Mouse (Mus musculus) layer of hippocampus, postnatal 10 days (tissue): Measurements from ENCODE around the gene Jmjd8. TPM values are rescaled to one million over a fixed set of nuclear protein-coding genes. Genes with fewer than 3 reads are reported as not detected.
A peak's percentile ranks its signal among the peaks of the same experiment; 100 is the strongest.
"Not testable (repeated sequence)": the region's sequence is repeated elsewhere in the genome, so short reads cannot be mapped to it uniquely, and the experiment has no call there.

Experiments
- DNase-seq, 2 experiments: peaks; one replicate each; pipeline ENCODE4 v3.0.0; 2021; ENCODE audit warnings: low spot score in 2 of 2
- total RNA-seq, 2 experiments: library from RNA; stranded (reverse); gene quantifications; 2 replicates each; pipeline ENCODE4 v1.2.3; 2021

Jmjd8 gene
- total RNA-seq, 2 experiments from 2014 or later: 55.4 to 56.9 TPM

DNA sequence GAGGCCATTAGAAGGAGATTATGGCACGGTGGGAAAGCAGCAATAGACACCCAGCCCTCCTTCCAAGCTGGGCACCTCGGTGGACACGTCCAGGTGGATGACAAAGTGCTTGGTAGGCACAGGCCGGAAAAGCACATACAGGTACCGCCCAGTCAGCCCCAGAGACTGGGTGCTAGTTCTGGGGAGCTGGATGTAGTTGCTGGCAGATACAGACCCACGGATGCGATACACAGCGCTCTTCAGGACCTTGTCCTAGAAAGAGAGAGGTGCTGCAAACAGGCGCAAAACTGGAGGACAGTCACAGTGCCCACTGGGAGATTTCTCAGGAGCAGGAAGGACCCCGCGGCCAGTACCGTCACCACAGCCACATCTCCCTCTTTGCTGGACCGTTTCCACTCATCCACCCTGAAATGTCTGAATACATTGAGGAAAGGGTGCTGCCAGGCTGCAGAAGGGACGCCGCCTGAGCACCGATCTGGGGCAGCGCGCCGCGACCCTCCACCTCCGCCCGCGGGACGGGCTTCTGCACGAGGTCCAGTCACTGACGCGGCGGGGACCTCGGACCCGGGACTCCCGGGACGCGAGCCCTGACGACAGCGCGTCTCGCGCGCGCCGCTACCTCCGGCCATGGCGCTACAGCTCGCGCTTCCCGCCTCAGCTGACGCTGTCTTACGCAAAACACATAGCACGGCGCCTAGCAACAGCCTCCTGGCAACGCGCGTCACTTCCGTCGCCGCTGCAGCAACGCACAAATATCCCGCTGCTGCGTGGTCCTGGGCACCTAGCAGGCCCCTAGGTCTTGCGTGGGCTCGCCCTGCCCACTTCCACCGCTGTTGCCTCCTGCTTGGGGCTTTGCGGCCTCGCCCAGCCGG is 32.4 kb downstream of the Jmjd8 start, which contains the start of gene Wdr90:
Gene Wdr90 (minus strand): TSS at position 670 of the 872 bp plus-strand sequence.
- peak; percentile 89 to 90 for DNase-seq

DNA sequence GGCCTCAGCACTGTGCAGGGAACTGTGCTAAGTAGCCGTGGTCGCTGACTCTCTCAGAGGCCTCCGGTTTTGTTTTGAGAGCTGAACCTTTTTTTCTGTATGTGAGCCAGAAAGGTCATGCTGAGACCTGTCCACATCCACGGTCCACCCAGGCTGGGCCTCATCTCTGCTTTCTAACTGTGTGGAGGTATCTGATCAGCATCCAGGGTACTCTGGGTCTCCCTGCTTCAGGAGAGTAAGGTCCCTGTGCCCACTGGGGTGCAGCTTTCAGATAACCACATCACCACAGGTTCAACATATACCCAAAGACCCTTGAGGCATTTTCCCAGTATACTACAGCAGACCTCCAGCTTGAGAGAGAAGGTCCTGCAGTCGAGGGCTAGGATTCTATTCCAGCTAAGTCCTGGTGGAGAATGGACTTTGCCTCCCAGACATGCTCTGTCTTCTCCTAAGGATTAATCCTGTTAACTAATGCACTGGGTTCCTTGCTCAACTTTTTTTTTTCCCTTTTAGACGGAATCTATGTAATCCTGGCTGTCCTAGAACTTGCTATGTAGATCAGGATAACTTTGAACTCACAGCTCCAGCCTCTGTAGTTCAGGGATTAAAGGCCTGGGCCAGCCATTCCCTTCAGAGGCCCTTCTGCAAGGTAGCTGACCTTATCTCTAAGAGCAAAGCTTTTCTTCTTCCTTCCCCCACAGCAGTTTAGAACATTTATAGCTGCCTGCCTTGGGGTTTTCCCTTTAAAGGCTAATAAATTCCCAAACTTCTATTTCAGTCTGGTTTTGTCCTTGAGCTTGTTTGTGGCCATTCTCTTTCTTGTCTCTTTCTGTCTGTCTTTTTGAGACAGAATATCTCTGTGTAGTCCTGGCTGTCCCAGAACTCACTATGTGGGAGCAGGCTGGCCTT is 33.3 kb downstream of the Jmjd8 start:
- no peak for DNase-seq

DNA sequence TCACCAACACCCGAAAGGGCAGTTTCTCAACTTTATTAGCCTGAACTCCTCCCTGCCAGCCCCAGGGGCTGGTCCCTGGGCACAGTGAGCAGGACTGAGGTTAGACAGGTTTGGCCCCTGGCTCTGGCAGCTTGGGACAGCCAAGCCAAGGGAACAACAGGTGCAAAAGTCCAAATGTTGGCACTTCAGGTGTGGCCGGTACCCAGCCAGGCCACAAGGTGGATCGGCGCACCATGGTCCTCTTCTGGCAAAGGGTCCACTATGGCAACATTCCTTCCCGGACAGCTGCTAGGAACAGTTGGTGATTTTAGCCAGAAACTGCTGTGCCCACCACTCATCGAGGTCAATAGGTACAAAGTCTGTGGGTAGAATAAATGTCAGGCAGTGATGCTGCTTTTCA is 35.0 kb downstream of the Jmjd8 start:
- no peak for DNase-seq

DNA sequence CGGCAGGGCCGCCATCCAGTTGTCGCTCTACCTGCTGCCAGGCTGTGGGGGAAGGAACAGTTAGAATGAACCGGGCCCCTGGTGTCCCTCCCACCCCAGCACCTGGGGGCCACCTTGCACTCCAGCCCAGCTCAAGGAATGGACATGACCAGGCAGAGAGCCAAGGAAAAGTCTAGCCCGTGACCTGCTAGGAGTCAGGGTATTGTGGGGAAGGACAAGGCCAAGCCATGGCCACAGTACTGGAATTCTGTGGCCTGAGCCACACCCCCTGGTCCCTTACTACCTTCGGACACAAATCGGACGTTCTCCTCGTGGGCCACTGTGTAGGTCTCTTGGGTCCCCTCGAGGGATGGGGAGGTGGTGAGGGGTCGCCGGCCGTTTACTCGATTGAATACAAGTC is 35.6 kb downstream of the Jmjd8 start:
- DNase-seq: no peak

DNA sequence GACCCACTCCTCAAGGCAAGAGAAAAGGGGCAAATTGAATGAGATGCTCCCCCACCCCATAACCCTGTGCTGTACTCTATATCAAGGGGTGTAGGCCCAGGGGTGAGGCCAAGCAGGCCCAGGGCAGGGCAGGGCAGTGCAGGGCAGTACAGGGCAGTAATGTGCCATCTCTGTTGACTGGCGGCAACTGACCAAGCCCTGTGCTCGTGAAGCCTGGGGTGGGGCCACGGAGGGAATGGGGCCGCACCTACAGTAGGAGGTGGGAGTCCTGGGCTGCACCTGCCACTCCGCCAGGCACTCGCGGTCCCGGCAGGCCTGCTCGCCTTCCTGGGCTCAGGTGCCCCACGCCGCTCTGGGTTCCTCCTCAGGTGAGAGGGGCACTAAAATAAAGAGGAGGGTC is 36.6 kb downstream of the Jmjd8 start:
- DNase-seq: no peak

DNA sequence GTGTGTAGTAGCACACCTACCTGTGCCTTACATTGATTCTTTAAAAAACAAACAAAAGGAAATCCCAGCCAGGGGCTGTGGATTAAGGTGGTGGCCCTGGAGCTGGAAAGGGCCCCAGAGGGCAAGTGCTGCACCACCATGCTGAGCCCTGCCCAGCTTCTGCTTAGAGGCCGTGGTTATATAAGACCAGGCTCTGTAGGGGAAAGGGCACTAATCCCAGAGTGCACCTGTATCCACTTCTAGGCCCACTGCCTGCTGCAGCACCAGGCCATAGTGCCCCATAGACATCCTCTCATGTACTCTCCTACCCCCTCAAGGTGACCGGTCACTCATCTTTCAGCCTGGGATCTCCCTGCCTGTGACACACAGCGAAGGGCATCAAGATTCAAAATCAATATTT is 37.5 kb downstream of the Jmjd8 start:
- DNase-seq: no peak

DNA sequence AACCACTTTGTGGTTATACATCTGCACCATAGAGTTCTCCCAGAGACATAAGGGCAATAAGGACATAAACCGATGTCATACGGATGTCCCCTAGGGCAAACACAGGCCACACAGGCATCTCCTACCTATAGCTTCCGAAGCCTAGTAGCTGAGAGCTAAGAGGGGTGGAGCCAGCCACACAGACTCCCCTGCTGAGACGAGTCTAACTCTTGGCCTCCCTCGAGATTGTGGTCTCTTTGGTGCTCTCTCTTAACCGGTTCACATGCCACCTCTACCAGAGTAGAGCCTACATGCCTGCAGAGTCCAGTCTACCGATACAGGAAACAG is 38.8 kb downstream of the Jmjd8 start:
- no peak for DNase-seq

DNA sequence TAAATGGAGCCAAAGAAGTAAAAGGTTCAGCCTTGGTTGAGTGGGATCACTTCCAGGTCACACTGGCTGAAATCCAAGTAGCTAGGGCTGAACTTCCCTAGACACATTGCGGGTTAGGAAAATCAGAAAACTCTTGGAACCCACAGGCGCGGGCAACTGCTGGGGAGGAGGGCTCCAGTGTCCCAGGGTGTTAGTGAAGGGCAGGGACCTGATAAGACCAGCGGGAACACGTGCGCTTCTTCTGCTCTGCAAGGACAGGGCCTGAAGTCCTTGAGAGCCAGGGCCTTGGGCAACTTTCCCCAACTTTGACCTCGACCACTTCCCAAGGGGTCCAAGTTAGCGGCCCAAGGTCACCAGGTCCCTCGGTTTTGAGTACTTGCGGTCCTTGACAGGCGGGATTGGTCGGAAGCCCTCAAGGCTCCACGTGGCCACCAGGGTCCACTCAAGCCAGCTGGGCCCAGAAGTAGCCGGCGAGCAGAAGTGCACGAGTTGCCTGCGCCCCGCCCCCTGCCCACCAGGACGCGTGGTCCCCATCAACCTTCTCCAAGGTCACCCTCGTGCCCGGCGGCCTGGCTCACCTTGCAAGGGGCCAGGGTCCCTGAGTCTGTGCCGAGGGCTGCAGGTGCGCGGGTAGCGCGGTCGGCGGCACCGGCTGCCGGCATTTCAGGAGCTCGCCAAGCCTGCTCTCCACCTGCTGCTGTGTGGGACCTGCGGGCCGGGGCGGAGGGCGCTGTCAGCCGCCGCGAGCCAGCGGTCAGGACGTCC is 39.4 kb downstream of the Jmjd8 start:
- DNase-seq: peak; percentile 50 to 63

DNA sequence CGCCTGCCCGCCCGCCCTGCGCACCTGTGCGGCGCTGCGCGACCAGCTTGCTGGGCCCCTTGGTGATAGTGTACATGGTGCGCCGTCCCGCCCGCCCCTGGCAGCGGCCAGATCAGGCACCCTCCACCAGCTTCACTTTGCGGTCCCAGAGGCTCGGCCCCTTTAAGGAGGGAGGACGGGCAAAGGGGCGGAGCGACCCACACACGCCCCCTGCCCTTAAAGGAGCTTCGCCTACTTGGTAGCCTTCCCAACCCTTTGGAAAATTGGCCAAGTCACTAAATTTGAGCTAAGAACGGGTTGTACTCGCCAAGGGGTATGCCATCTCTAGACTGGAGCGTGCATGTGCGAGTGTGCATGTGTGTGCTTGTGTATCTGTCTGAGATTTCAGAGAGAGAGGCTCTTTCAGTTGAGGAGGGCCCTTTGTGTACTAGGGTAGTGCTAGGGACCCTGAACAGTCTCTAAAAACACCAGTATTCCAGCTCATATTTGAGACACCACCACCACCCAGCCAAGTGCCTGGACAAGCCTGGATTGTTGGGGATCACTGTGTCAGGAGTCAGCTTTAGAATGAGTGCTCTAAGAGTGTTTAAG is 40.0 kb downstream of the Jmjd8 start, which contains the start of gene Mcrip2:
Gene Mcrip2 (minus strand): TSS at position 164 of the 591 bp plus-strand sequence.
- DNase-seq: peak; percentile 72 to 82

DNA sequence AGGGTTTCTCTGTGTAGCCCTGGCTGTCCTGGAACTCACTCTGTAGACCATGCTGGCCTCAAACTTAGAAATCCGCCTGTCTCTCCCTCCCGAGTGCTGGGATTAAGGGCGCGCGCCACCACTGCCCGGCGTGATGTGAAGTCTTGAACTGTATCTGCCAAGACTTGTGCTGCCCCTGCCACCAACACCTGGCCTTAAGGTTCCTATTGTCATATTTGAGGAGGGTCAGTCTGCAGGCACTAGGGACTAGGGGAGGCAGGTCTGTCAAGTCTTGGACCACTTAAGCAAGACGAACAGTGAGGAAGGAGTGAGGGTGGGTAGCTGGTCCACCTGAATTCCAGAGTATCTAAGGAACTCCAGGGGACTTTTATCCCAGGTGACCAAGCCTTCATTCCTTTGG is 40.8 kb downstream of the Jmjd8 start:
- no peak for DNase-seq

DNA sequence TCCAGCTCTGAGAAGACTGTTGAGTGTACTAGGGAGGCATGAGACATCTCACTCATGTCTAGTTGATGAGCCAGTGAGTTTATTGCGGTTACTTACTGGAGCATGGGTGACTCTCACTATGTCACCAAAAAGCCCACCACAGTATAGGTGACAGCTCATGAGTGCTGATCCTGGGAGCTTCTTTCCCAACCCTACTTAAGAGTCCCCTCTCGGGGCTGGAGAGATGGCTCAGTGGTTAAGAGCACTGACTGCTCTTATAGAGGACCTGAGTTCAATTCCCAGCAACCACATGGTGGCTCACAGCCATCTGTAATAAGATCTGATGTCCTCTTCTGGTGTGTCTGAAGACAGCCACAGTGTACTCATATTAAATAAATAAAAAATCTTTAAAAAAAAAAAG is 41.3 kb downstream of the Jmjd8 start:
- no peak for DNase-seq

DNA sequence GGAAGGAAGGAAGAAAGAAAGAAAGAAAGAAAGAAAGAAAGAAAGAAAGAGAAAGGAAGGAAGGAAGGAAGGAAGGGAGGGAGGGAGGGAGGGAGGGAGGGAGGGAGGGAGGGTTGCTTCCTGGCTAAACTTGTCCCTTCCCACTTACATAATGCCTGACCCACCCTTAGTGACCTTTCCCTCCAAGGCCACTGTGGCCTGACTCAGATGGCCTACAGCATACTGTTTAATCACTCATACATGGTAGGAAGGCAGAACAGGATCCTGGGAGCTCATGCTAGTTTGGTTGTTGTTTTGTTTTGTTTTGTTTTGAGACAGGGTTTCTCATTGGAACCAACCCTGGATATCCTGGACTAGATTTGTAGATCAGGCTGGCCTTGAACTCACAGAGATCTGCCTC is 42.9 kb downstream of the Jmjd8 start:
- not testable (repeated sequence) for DNase-seq

DNA sequence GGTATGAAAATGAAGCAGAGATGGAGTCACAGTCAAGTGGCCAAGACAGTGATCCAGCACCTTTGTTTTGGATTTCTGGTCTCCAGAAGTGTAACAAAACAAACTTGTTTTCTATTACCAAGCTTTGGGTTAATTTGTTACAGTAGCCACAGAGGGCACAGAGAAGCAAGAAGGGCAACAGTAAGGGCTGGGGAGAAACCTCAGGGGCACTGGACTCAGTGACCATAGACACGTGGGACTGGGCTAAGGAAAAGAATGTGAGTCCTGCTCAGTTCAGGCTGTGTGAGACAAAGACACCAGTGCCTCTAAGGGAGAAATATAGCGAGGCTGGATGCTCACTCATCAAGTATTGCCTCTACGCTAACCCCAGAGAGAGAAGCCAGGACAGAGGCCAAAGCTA is 44.0 kb downstream of the Jmjd8 start:
- DNase-seq: no peak

DNA sequence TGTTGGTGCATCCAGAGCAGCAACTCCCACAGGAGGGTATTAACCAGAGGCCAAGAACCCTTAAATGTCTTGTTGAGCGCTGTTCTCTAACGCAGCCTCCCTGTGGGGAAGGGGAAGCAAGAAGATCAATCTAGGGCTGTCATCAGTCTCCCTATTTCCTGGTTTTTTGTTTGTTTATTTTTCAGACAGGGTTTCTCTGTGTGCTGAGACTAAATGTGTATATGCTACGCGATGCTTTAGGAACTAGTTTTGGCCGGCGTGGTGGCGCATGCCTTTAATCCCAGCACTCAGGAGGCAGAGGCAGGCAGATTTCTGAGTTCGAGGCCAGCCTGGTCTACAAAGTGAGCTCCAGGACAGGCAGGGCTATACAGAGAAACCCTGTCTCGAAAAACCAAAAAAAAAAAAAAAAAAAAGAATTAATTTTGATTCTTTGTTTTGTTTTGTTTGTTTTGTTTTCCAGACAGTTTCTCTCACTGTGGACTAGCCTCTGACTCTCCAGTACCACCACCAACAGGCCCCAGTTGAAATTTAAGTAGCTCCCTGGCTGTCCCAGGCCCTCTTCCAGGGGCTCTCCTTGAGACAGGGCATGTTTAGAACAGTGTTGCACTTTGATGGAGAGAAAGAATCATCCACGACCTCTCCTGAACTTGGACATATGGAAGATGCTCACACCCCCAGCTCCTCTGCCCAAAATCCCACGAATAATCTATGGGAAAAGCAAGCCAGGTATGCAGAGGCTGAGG is 44.9 kb downstream of the Jmjd8 start:
- no peak for DNase-seq

DNA sequence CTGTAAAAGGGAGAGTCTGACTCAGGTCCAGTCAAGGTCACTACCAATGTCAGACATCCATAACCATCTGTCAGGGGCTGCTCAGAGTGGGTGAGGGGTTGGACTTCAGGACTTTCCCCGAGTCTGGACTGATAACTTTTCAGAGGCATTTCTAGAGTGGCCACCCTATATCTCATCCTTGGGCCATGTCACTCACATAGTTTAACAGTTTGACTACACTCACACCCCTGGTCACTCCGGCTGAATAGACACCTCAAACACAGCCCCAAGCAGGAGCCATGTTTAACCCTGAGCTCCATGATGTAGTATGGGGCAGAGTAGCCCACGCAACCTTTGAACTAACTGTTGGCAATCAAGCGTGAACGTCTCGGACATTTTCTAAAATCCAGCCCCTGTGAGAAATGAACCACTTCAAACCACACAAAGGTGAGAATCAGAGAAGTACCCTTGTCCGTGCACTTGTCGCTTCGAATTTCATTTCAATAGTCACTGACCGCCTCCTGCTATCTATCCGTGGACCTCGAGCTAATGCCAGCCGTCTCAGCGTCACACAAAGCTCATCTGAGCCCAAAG is 45.6 kb downstream of the Jmjd8 start:
- DNase-seq: no peak

DNA sequence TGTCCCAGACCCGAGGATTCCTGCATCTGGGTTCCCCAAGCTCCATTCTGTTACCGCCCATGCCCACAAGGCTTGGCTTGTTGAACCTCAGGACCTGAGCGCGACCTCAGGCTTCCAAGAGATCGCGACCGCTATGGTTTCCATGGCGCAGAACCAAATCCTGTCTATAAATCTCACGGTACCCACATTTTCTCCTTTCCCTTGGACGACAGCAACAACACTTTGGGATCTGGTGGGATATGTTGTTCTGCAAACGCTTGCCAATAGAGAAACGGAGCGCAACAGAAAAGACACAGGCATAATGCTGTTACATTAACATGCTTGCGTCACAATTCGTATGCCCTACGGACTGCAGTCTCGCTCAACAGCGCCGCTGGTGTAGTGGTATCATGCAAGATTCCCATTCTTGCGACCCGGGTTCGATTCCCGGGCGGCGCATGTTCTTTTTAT is 46.1 kb downstream of the Jmjd8 start, which contains the start of gene Mettl26:
Gene Mettl26 (plus strand): TSS at position 354 of the 450 bp plus-strand sequence.
- peak; percentile 98 for DNase-seq

DNA sequence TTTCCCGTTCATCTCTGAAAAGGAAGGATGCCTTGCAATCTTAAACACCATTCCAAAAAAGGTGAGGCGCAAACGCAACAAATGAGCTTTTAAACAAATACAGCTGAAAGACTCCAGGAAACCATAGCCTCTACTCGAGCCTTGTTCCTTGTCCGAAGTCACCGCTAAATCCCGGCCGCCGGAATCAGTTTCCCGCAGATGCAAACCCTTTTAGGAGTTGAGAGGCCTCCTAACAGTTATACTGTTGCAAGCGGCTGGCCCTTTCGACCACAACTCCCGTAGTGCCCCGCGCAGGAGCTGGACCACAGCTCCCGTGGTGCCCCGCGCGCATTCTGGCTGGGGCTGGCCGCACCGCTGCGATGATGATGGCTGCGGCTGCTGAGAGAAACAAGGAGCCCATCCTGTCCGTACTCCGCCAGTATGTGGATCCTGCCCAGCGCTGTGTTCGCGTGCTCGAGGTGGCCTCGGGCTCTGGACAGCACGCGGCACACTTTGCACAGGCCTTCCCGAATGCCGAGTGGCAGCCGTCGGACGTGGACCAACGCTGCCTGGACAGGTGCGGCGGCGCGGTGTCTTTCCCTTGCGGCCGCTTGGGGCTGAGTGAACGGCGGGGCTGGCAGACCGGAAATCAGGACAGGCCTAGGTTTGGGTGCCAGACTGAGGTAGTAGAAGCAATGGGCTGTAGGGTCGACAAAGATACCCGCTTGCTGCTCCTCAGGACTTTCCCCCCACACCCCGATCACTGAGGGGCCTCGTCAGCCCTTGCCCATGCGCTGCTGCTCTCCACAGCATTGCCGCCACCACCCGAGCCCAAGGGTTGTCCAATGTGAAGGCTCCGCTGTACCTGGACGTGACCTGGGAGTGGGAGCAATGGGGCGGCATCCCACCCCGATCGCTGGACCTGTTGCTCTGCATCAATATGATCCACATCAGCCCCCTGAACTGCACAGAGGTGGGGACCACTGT is 46.8 kb downstream of the Jmjd8 start:
- DNase-seq: peak; percentile 90 to 91

DNA sequence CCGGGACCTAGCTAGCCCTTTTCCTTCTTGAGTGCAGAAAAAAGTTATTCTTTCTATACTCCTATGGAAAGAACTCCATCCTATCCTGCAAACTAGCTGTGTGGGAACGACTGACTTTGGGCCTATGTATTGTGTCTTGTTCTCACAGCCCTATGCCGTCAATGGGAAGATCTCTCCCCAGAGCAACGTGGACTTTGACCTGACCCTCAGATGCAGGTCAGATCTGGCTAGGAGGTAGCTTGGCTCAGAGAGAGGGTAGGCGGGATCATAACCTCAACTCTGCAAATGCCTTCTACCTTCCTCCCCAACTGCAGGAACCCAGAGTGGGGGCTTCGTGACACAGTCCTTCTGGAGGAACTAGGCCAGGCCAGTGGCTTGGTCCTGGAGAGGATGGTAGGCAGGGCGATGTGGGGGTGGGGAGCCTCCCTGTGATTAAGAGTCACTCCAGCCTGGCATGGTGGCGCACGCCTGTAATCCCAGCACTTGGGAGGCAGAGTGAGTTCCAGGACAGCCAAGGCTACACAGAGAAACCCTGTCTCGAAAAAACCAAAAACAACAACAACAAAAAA is 47.8 kb downstream of the Jmjd8 start:
- DNase-seq: no peak
